Mouse (Mus musculus): Measurements from ENCODE around the gene Bves. TPM values are rescaled to one million over a fixed set of nuclear protein-coding genes. Genes with fewer than 3 reads are reported as not detected.
"Not testable (repeated sequence)": the region's sequence is repeated elsewhere in the genome, so short reads cannot be mapped to it uniquely, and the experiment has no call there.

The Bves gene
- 2.0 and 2.2 TPM in 2 replicates for polyA plus RNA-seq (2015; fragmentation: Nextera tagmentation; extraction: Ambion mirVana)

GRCm38 (mm10) chr10:45335434-45336422, at the start of gene Bves:
TSS of gene Bves (plus strand) at chr10:45335772.
- Histone ChIP-seq H3K27me3 (peaks cover 30% of the 10 kb centered on the region), H3K9me3 (no peaks in the 10 kb centered on the region), H3K4me1 (replicated peaks) (no peaks in the 10 kb centered on the region), H3K4me2 (peak within 1 kb of the TSS; percentile 86), H3K27ac (no peak within 1 kb of the TSS), H3K4me3 (peak within 1 kb of the TSS; percentile 74), H3K36me3 (no peaks in the 10 kb centered on the region), H3K9ac (peak within 1 kb of the TSS; percentile 76)
- under 1% methylated on average over 105 of the region's 116 CpGs for WGBS
- peak; percentile 77 for ATAC-seq (ENCODE audit: low FRiP score)

GRCm38 (mm10) chr10:45288351-45288750, 47.2 kb upstream of the Bves start:
- Histone ChIP-seq H3K27ac (no peak overlapping the region), H3K36me3 (no peaks in the 10 kb centered on the region), H3K4me3 (no peak overlapping the region), H3K4me1 (replicated peaks) (peaks cover 5% of the 10 kb centered on the region), H3K9ac (no peak overlapping the region), H3K9me3 (no peaks in the 10 kb centered on the region), H3K27me3 (peaks cover 31% of the 10 kb centered on the region), H3K4me2 (peak overlapping the region; percentile 98; the same call in 1 of the 2 replicates)
- ATAC-seq (ENCODE audit: low FRiP score), result no peak
- 51% methylated on average over 7 of the region's 7 CpGs for WGBS

GRCm38 (mm10) chr10:45289218-45290105, 46.1 kb upstream of the Bves start:
- Histone ChIP-seq H3K27me3 (peaks cover 31% of the 10 kb centered on the region), H3K36me3 (no peaks in the 10 kb centered on the region), H3K9me3 (no peaks in the 10 kb centered on the region), H3K4me1 (replicated peaks) (peaks cover 5% of the 10 kb centered on the region), H3K27ac (no peak overlapping the region), H3K4me3 (peak overlapping the region; percentile 59), H3K4me2 (peak overlapping the region; percentile 98), H3K9ac (peak overlapping the region; percentile 74)
- ATAC-seq (ENCODE audit: low FRiP score), result peak; percentile 89
- WGBS, result under 1% methylated on average over 71 of the region's 71 CpGs

- Histone ChIP-seq H3K27me3 (peaks cover 31% of the 10 kb centered on the region), H3K4me2 (no peak overlapping the region), H3K27ac (no peak overlapping the region), H3K9ac (no peak overlapping the region), H3K4me3 (no peak overlapping the region), H3K9me3 (no peaks in the 10 kb centered on the region), H3K36me3 (no peaks in the 10 kb centered on the region), H3K4me1 (replicated peaks) (peaks cover 5% of the 10 kb centered on the region)
- 70% methylated on average over 5 of the region's 5 CpGs for WGBS
- no peak for ATAC-seq (ENCODE audit: low FRiP score)
Measured at GRCm38 (mm10) chr10:45290618-45291017, 45.0 kb upstream of the Bves start.

GRCm38 (mm10) chr10:45292159-45292558, 43.4 kb upstream of the Bves start:
- not testable (repeated sequence) for H3K4me1 ChIP-seq (replicated peaks); H3K4me3 ChIP-seq; H3K9ac ChIP-seq; H3K9me3 ChIP-seq; ATAC-seq (ENCODE audit: low FRiP score); H3K36me3 ChIP-seq; H3K4me2 ChIP-seq; H3K27ac ChIP-seq
- WGBS, result 80% methylated on average over 4 of the region's 4 CpGs
- H3K27me3 ChIP-seq, result peaks cover 27% of the 10 kb centered on the region

GRCm38 (mm10) chr10:45295093-45295492, 40.5 kb upstream of the Bves start:
- 74% methylated on average over 5 of the region's 5 CpGs for WGBS

GRCm38 (mm10) chr10:45298503-45298902, 37.1 kb upstream of the Bves start:
- Histone ChIP-seq H3K4me1 (replicated peaks) (no peaks in the 10 kb centered on the region), H3K36me3 (no peaks in the 10 kb centered on the region), H3K4me2 (no peak overlapping the region), H3K27ac (no peak overlapping the region), H3K9ac (no peak overlapping the region), H3K27me3 (no peaks in the 10 kb centered on the region), H3K4me3 (no peak overlapping the region), H3K9me3 (no peaks in the 10 kb centered on the region)
- 74% methylated on average over 6 of the region's 6 CpGs for WGBS
- ATAC-seq (ENCODE audit: low FRiP score), result no peak

More at GRCm38 (mm10) chr10:45295093-45295492, 40.5 kb upstream of the Bves start:
- Histone ChIP-seq H3K4me2 (no peak overlapping the region), H3K9me3 (no peaks in the 10 kb centered on the region), H3K27me3 (peaks cover 10% of the 10 kb centered on the region), H3K4me3 (no peak overlapping the region), H3K4me1 (replicated peaks) (no peaks in the 10 kb centered on the region), H3K36me3 (no peaks in the 10 kb centered on the region), H3K9ac (no peak overlapping the region), H3K27ac (no peak overlapping the region)
- ATAC-seq (ENCODE audit: low FRiP score), result no peak

- no peaks in the 10 kb centered on the region for H3K27me3 ChIP-seq
- no peak overlapping the region for H3K27ac ChIP-seq
- H3K4me3 ChIP-seq, result no peak overlapping the region
- ATAC-seq (ENCODE audit: low FRiP score), result no peak
- no peaks in the 10 kb centered on the region; the same call in 1 of the 2 replicates for H3K4me1 ChIP-seq (replicated peaks)
- H3K9me3 ChIP-seq, result no peaks in the 10 kb centered on the region
- no peaks in the 10 kb centered on the region for H3K36me3 ChIP-seq
- H3K9ac ChIP-seq, result no peak overlapping the region
- H3K4me2 ChIP-seq, result no peak overlapping the region
- WGBS, result 92% methylated on average over 4 of the region's 4 CpGs
Measured at GRCm38 (mm10) chr10:45299509-45299908, 36.1 kb upstream of the Bves start.

- Histone ChIP-seq H3K9me3 (no peaks in the 10 kb centered on the region), H3K9ac (no peak overlapping the region), H3K4me3 (no peak overlapping the region), H3K27me3 (no peaks in the 10 kb centered on the region), H3K36me3 (no peaks in the 10 kb centered on the region), H3K27ac (no peak overlapping the region), H3K4me2 (no peak overlapping the region), H3K4me1 (replicated peaks) (peaks cover 2% of the 10 kb centered on the region; the same call in 1 of the 2 replicates)
- WGBS, result 77% methylated on average over 14 of the region's 14 CpGs
- ATAC-seq (ENCODE audit: low FRiP score), result no peak
Measured at GRCm38 (mm10) chr10:45303315-45304036, 32.1 kb upstream of the Bves start.

GRCm38 (mm10) chr10:45305173-45305572, 30.4 kb upstream of the Bves start:
- no peak for ATAC-seq (ENCODE audit: low FRiP score)
- 84% methylated on average over 5 of the region's 5 CpGs for WGBS
- no peaks in the 10 kb centered on the region for H3K27me3 ChIP-seq
- no peak overlapping the region for H3K27ac ChIP-seq
- H3K9me3 ChIP-seq, result no peaks in the 10 kb centered on the region
- no peaks in the 10 kb centered on the region for H3K36me3 ChIP-seq
- H3K4me2 ChIP-seq, result no peak overlapping the region
- H3K9ac ChIP-seq, result no peak overlapping the region
- peaks cover 2% of the 10 kb centered on the region; the same call in 1 of the 2 replicates for H3K4me1 ChIP-seq (replicated peaks)
- no peak overlapping the region for H3K4me3 ChIP-seq

- Histone ChIP-seq H3K4me3 (no peak overlapping the region), H3K36me3 (no peaks in the 10 kb centered on the region), H3K4me2 (no peak overlapping the region), H3K27ac (0 out of 2 replicates have a peak overlapping the region, but pooled peaks have one; percentile 14), H3K27me3 (no peaks in the 10 kb centered on the region), H3K4me1 (replicated peaks) (0 out of 2 replicates have a peak, but pooled peaks cover 10% of the 10 kb centered on the region), H3K9ac (no peak overlapping the region), H3K9me3 (no peaks in the 10 kb centered on the region)
- 0 out of 2 replicates have a peak, but pooled peaks have one; percentile 9 for ATAC-seq (ENCODE audit: low FRiP score)
- WGBS, result 69% methylated on average over 5 of the region's 5 CpGs
Measured at GRCm38 (mm10) chr10:45311129-45311528, 24.4 kb upstream of the Bves start.
